Mouse (Mus musculus): Measurements from ENCODE around the gene Jmjd1c. TPM values are rescaled to one million over a fixed set of nuclear protein-coding genes. Genes with fewer than 3 reads are reported as not detected.

The Jmjd1c gene
- total RNA-seq, 2 experiments from 2014 or later = 49.5 to 124 TPM

DNA sequence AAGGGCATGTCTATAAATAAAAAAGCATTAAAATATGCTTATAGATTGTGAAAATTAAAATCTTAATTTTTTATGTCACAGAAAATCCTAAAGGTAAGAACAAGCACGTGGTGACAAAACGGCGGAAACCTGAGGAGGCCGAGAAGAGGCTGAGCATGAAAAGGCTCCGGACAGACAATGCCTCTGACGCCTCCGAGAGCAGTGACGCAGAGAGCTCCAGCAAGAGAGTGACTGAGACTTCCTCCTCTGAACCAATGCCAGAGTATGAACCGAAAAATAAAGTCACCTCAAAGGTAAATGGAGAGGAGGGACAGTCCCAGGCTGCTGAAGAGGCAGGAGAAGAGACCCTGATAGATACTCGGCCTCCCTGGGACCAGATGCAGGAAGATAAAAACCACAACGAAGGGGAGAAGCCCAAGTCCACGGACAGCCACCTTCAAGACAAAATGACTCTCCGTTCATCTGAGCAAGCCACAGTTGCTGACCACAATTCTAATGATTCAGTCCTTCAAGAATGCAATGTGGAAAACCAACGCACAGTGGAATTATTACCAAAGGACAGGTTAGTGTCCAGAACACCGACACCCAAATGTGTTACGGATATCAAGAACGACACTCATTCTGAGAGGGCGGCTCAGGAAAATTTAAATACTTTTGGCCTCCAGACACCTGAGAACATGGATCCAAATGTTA is 123.1 kb downstream of the Jmjd1c start:
- no peak for ATAC-seq (replicated peaks; ENCODE audit: poor library complexity)

DNA sequence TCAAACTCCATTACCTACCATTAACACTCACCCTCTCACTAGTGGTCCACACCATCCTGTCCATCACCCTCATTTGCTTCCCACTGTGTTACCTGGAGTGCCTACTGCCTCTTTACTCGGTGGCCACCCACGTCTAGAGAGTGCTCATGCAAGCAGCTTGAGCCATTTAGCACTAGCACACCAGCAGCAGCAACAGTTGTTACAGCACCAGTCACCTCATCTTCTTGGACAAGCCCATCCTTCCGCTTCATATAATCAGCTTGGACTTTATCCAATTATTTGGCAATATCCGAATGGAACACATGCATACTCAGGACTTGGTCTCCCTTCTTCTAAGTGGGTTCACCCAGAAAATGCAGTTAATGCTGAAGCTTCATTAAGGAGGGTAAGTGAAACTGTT is 124.3 kb downstream of the Jmjd1c start:
- no peak for ATAC-seq (replicated peaks; ENCODE audit: poor library complexity)

DNA sequence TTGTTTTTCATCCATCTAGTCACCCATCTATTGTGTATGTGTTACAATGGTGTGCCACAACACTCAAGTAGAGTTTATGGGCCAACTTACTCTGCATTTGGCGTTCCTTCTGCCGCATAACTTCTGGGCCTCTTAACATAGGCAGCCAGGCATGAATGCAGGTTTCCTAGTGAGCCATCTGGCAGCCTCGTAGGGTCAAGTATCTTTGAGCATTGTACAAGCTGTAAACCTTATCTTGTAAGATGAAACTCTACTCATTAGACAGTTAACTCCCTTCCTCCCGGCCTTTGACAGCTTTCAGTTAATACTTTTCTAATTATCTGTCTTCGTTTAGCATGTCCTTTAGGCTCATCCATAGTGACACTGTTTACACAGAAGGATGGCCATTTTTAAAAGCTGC is 125.4 kb downstream of the Jmjd1c start:
- peak; percentile 32 for ATAC-seq (replicated peaks; ENCODE audit: poor library complexity)

DNA sequence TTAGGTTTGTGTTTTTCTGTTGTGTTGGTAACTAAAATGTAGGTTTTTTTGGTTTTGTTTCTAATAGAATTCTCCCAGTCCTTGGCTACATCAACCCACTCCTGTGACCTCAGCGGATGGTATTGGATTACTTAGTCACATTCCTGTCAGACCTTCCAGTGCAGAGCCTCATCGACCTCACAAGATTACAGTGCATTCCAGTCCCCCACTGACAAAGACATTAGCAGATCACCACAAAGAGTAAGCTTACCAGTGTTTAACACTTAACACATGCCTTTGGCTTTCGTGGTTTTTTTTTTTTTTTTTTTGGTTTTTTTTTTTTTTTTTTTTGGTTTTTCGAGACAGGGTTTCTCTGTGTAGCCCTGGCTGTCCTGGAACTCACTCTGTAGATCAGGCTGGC is 128.0 kb downstream of the Jmjd1c start:
- ATAC-seq (replicated peaks; ENCODE audit: poor library complexity) = no peak

DNA sequence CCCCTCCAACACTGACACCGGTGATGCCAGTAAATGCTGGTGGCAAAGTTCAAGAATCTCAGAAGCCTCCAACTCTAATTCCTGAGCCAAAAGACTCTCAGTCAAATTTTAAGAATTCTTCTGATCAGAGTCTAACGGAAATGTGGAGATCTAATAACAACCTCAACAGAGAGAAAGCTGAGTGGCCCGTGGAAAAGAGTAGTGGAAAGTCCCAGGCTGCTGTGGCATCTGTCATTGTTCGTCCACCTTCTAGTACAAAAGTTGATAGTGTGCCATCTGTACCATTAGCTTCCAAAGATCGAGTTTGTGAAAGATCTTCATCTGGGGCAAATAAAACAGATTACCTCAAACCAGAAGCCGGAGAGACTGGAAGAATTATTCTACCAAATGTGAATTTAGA is 129.6 kb downstream of the Jmjd1c start:
- no peak for ATAC-seq (replicated peaks; ENCODE audit: poor library complexity)

DNA sequence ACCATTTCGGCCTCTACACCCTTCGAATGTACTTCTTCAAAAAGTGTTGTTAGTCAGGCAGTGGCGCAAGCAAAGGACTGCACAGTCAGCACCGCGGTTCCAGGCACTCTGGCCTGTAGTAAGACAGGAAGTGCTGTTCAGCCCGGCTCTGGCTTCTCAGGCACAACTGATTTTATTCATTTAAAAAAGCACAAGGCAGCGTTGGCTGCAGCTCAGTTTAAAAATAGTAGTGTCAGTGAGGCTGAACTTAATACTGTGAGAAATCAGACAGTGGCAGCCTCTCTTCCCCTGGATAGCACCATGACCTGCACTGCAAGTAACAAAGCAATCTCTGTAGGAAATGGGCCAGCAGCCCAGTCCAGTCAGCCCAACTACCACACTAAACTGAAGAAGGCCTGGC is 130.2 kb downstream of the Jmjd1c start:
- ATAC-seq (replicated peaks; ENCODE audit: poor library complexity) = peak; percentile 82

DNA sequence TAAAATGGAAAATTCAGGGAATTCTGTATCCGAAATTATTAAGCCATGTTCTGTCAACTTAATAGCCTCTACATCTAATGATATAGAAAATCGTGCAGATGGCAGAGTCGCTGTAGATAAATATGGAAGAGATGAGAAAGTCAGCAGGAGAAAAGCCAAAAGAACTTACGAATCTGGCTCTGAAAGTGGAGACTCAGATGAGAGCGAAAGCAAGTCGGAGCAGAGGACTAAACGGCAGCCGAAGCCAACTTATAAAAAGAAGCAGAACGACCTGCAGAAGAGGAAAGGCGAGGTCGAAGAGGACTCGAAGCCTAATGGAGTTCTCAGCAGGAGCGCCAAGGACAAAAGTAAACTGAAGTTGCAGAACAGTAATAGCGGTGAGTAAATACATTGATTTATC is 130.6 kb downstream of the Jmjd1c start:
- ATAC-seq (replicated peaks; ENCODE audit: poor library complexity) = no peak

DNA sequence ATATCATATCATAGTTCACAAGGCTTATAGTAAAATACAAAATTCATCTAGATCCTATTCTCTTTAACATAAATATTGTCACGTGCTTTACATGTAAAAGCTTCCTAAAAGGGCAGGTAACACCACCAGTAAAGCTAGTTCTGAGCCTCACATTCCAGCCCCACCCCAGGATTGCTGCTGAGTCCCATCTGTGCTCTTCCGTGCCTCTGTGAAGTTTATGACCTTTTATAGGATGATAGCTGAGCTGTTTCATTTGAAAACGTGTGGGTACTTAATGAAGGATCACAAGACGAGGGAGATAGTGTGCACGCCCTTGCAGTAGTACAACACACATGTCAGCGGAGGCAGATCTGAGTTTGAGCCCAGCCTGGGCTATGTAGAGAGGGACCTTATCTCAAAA is 134.5 kb downstream of the Jmjd1c start:
- ATAC-seq (replicated peaks; ENCODE audit: poor library complexity) = no peak

DNA sequence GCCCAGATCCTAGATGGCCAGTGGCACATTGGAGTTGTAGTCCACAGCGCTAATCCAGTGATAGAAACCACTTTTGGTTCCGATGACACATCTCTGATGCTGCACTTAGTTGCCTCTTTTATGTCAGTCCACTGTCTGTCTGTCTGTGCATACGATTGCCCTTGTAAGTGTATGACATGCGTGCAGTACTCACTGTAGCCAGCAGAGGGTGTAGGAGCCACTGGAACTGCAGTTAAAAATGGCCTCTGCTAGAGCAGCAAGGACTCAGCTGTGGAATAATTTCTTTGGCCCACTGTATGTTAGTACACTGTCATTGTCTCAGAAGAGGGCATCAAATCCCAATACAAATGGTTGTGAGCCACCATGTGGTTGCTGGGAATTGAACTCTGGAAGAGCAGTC is 151.2 kb downstream of the Jmjd1c start:
- peak; percentile 97 for ATAC-seq (replicated peaks; ENCODE audit: poor library complexity)

DNA sequence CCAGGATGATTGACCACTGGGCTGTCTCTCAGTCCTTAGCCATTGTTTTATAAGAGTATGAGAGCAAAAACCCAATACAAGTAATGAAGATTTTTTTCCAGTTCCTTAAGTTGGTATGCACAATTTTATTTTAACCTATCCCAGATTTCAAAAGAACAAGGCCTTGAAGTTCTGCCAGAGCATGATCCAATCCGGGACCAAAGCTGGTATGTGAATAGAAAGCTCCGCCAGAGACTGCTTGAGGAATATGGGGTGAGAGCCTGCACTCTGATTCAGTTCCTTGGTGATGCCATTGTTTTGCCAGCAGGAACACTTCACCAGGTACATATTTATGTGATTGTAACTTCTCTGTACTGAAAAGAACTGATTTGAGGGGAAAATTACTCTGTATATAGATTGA is 153.6 kb downstream of the Jmjd1c start:
- no peak for ATAC-seq (replicated peaks; ENCODE audit: poor library complexity)

DNA sequence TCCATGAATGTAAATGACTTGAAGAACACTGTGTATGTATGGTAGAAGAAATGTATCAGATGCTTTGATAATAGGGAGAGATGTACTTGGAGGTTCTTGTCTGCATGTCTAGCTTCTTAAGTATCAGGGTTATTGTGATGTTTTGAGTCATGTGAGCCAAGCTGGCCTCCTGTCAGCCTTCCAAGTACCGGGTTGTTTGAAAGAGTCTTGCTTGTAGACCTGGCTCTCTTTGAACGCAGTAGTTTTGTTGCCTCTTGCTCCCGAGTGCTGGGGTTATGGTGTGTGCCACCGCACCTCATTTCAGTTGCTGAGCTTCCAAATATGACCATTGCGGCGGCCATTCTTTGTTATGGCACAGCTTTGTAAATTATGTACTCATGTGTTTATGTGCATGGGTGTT is 154.9 kb downstream of the Jmjd1c start:
- no peak for ATAC-seq (replicated peaks; ENCODE audit: poor library complexity)

DNA sequence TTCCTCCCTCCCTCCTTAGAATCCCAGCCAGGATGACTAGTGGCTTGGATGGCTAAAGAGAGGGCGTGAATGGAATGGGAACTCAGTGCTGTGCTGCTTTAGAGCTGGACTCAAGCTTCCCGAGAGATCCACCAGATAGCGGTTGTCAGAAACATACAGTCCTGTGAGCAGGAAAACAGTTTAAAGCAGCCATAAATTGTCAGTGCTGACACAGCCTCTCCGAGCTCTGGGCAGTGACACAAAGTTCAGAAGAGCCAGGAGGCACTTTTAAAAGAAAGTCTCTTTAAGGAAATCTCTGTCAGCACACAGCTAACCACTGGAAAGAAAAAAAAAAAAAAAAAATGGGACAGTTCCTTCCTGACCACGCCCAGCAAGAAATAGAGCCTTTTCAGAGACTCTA is 156.4 kb downstream of the Jmjd1c start:
- no peak for ATAC-seq (replicated peaks; ENCODE audit: poor library complexity)

DNA sequence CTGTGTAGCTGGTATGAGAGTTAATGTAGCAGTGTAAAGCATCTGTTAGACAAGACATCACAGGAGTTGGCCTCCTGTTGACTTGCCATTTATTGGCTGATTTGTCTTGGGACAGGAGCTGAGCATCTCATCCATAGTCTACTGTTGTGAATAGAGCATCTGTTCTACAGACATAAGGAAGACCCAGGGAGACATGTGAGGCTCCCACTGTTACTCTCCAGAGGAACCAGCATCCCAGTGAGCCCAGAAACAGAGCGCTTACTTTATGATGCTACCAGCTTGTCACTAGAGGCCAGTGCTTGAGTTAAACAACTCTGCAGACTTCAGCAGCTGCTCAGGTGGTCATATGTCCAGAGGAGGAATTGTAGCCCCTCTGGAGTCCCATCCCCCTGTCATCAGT is 157.2 kb downstream of the Jmjd1c start:
- ATAC-seq (replicated peaks; ENCODE audit: poor library complexity) = no peak

DNA sequence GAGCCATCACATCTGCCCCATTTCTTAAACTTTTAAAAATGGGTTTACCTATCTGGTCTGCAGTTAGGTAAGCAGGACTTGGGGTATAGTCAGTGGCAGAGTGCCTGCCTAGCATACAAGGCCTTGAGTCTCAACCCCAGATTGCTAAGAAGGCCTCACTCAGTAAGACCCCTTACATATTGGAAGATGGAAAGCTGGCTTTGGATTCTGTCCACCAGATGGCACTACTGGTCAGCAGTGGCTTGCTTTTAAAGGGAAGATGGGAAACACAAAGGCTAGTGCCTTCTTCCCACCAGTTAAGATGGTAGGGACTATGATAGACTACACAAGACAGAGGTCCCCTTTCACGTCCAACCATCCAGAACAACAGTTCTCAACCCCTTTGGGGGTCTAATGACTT is 168.9 kb downstream of the Jmjd1c start:
- ATAC-seq (replicated peaks; ENCODE audit: poor library complexity) = peak; percentile 70

DNA sequence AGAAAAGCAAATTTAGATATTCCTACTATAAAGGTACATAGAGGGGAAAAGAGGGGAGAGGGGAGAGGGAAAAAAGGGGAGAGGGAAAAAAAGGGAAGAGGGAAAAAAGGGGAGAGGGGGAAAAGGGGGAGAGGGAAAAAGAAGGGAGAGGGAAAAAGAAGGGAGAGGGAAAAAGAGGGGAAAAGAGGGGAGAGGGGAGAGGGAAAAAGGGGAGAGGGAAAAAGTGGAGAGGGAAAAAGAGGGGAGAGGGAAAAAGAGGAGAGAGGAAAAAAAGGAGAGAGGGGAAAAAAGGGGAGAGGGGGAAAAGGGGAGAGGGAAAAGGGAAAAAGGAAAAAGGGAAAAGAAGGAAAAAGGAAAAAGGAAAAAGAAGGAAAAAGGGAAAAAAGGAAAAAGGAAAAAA is 180.0 kb downstream of the Jmjd1c start:
- no peak for ATAC-seq (replicated peaks; ENCODE audit: poor library complexity)

DNA sequence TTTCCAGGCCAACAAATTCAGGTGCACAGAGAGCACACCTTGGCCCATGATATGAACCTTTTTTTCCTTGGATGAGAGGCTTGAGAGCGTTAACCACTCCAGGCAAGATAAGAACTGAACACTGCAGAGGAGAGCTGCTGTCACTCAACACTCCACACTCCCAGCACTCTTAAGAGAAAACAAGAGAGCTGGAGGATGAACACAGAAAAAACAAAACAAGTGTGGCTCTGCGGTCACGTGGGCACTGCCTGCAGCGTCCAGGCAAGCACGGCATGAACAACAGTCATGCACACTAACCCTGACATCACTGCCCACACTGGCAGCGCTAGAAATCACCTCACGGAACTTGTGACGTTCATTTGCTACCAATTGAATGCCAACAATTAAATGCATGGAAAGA is 185.9 kb downstream of the Jmjd1c start:
- ATAC-seq (replicated peaks; ENCODE audit: poor library complexity) = peak; percentile 17; the same call in 1 of the 2 replicates

DNA sequence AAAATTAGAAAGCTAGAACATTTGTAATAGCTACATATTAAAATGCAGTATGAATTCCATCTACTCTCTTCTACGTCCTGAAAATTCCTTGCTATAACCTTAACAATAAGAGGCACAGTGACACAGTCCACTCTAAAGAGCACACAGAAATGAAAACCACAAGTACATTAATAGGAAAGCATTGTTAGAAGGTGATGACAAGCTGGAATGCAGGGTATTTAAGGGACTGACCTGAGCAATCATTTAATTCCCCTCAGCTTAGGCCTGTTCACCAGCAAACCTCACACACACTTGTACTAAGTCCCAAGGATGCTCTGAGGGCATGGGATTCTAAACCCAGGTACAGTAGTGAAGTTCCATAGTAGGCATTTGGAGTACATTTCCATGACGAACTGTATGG is 186.6 kb downstream of the Jmjd1c start:
- ATAC-seq (replicated peaks; ENCODE audit: poor library complexity) = no peak

DNA sequence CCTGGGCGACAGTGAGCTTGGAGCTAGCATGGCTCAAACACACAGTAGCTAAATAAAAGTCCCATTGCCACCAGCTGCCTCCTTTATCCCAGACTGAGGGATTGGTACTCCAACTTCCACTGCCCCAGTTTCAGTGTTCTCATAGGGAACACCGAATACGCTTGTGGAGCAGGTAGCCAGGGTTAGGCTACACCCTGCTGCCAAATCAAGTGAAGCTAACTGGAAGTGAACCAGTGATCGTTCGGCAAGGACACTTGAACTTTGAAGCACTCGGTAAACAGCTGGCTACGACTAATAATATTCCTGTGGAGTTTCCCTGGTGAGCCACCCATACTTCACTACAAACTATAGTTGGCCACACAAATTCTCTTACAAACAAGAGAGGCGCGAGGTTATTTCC is 187.6 kb downstream of the Jmjd1c start:
- no peak for ATAC-seq (replicated peaks; ENCODE audit: poor library complexity)

DNA sequence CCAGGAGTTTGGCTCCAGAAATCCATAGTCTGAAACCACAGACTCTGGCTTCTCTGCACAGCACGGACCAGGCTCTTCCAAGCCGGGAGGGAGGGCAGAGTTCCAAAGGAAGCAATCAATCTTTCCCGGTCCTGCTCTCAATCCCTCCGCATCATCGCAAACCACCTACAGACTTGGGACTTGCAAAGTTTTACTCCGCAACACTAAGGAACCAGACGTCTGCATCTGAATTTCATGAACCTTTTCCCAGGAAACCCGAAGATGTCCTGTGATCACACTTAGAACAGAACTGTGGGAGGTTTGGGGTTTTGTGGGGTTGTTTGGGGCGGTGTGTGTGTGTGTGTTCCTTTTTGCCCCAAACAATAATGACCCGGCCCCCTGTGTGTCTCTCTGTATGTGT is 188.4 kb downstream of the Jmjd1c start:
- no peak for ATAC-seq (replicated peaks; ENCODE audit: poor library complexity)

DNA sequence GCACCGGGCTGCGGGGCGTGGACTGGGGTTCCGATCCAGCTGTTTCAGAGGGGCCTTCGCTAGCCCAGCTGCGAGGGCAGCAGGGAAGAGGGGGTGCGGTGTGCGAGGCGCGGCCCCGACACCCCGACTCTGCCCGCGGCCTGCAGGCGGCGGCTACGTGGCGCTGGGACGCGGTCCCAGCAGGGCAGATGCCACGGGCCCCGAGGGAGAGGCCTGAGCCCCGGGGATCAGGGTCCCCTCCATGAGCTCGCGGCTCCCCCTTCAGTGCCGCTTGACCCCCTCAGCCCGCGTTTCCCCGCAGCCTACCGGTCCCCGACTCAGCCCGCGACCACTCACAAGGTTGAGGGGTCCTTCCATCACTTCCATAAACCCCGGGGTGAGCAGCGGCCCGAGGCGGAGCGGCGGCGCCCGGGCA is 188.8 kb downstream of the Jmjd1c start:
- peak; percentile 61 for ATAC-seq (replicated peaks; ENCODE audit: poor library complexity)

DNA sequence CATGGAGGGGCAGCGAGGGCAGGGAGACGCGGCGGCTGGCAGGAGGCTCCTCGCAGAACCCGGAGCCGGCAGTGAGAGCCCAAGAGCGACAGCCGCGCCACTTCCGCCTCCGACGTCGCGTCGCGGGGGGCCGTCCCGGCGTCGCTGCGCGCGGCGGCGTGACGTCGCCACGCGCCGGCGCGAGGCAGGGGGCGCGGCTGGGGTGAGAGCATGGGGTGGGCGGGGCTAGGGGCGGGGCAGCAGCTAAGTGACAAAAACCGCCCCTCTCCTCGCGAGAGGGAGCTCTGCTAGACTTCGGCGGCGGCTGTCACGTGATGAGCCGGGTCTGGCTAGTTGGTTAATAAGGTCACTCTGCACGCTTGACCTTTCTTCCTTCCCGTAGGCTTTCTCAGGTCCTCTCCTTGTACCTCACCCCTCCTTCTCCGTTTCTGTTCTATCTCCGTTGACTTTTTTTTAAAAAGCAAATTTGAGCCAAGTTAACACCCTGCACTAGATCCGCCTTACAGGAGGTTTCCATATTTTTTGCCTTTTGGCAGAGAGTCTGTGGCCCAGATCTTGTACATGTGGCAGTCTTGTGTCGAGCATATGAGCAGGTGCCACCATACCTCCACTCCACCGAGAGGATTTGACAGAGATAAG is 189.4 kb downstream of the Jmjd1c start, which contains the start of gene Nrbf2:
Nrbf2 (minus strand) TSS at position 130 of the 639 bp plus-strand sequence.
- ATAC-seq (replicated peaks; ENCODE audit: poor library complexity) = peak; percentile 81

DNA sequence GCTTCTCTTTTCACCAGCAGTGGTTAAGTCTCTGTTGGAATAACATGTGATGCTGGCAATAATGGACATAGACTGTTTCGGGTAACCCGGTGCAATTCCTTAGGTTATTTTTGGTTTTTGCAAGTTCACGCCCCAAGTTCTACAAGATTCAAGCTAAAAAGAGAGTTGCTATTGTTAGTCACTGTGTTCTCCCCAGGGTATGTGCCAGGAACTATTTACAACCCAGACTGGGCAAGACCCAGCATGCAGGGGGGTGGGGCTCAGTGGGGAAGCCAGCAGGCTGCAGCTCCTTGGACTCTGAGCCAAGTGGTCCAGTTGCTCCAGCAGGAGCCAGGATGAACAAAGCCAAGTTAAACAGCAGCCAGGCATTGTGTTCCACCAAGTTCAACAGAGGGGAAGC is 192.0 kb downstream of the Jmjd1c start:
- ATAC-seq (replicated peaks; ENCODE audit: poor library complexity) = no peak

DNA sequence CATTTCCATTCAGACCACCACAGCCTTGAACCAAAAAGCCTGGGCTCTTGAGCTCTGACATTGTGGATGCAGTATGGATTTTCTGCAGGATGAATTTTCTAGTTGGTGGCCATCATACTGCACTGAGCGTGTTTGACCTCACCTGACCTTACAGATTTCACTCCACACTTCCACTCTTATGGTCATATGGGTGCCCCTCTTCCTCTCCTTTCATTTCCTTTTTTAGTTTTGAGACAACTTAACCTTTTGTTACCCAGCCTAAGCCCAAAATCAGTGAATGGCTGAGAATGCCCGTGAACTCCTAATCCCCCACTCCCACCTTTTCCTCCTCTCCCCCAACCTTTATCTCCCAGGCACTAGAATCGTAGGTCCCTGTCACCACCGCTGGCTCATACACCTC is 194.7 kb downstream of the Jmjd1c start:
- ATAC-seq (replicated peaks; ENCODE audit: poor library complexity) = peak; percentile 64

All from megakaryocyte progenitor cell, adult 5-6 weeks (primary cell).